Mouse (Mus musculus): ENCODE results near the gene Tmem209.

DNA sequence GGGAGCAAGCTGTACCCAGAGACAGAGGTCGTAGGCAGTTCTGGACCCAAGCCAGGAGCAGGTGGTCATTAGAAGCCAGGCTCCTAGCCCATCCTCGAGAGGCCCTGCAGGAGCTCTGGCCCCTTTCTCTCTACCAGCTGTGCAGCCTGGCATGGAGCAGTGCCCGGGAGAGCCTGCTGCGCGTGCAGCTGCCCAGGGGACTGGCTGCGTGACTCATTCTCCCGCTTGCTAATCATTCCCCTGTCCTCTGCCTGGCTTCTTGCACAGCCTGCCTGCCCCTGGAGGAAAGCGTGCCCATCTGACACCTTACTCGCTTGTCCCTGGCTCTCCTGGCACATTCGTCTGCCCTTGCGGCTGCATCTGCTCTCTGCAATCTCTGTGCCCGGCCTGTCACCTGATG lies 40.2 kb downstream of the Tmem209 start:
- TF ChIP-seq CTCF (IDR thresholded peaks at IDR 0.05; ENCODE audit: insufficient read depth, low read length) (no peak), POLR2A (IDR thresholded peaks at IDR 0.05; ENCODE audit: borderline replicate concordance, extremely low read depth, low read depth, low read length) (no peak)
